Mouse (Mus musculus) kidney, adult 2 months (tissue): ENCODE measurements around the gene Dqx1. TPM values are rescaled to one million over a fixed set of nuclear protein-coding genes. Genes with fewer than 3 reads are reported as not detected.
A peak's percentile ranks its signal among the peaks of the same experiment; 100 is the strongest.

Experiments used
- DNase-seq: peaks from one replicate; pipeline ENCODE4 v3.0.0; 2021
- H3K27ac ChIP-seq: fragments of 200-500 bp; 2 replicates; pipeline ENCODE4 v1.5.1; 2012; ENCODE audit warnings: low read depth, low read length, control low read depth, inconsistent platforms; ENCODE audit not compliant: insufficient read depth
- H3K27me3 ChIP-seq: fragments of 200-500 bp; replicated peaks from 2 replicates; pipeline ENCODE4 v1.6.1; 2012; ENCODE audit warnings: mild to moderate bottlenecking, moderate library complexity, low read length, inconsistent platforms; ENCODE audit not compliant: control insufficient read depth, insufficient read depth
- H3K36me3 ChIP-seq: fragments of 200-500 bp; 2 replicates; pipeline ENCODE4 v1.6.1; 2012; ENCODE audit warnings: mild to moderate bottlenecking, moderate library complexity, low read length, inconsistent platforms; ENCODE audit not compliant: control insufficient read depth, insufficient read depth
- H3K4me1 ChIP-seq: fragments of 200-500 bp; 2 replicates; pipeline ENCODE4 v1.6.1; 2011; ENCODE audit warnings: low read length; ENCODE audit not compliant: control insufficient read depth, insufficient read depth
- H3K4me3 ChIP-seq: fragments of 200-500 bp; 2 replicates; pipeline ENCODE4 v1.5.1; 2011; ENCODE audit warnings: mild to moderate bottlenecking, low read depth, low read length, control low read depth; ENCODE audit not compliant: insufficient read depth
- CTCF ChIP-seq: fragments of 200-500 bp; conservative IDR thresholded peaks from 2 replicates; pipeline ENCODE4 v1.5.1; 2011; ENCODE audit warnings: low read depth, mild to moderate bottlenecking, control low read depth, low read length, moderate library complexity, mixed read lengths; ENCODE audit not compliant: insufficient read depth, insufficient read length
- POLR2A ChIP-seq: fragments of 200-500 bp; IDR thresholded peaks from one replicate; pipeline ENCODE4 v1.6.1; 2011; ENCODE audit warnings: low read depth, low read length, control low read depth
- WGBS: fragments of 180-500 bp; shearing (Covaris S2); methylation state at CpG from one replicate; pipeline ENCODE4 v1.1.7; 2018; 5-methylcytosine and 5-hydroxymethylcytosine counted together
- polyA plus RNA-seq: library from polyadenylated mRNA; depleted of rRNA; stranded (reverse); fragments of >200 nt; gene quantifications from 2 replicates; pipeline ENCODE4 v1.2.3, GENCODE M21; 2012

The Dqx1 gene
- polyA plus RNA-seq, 1 experiment: 8.8 TPM

DNA sequence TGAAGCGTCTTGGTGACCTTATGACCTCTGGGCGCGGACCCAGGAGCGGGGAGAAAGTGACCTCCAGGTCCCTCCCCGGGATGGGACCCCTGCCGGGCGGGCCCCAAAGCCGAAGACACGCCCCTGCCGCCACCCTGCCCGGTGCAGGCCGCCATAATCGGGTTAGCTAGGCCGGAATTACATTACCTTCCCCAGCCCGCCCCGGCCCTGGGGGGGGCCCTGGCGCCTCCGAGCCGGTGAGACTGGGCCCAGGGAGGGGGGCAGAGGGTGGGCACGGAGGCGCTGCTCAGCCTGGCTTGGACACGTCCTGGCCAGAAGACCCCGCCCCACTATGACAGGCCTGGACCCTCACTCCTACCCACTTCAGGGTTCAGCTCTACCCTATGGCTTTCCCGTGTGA is 13.6 kb downstream of the Dqx1 start:
- no peaks in the 10 kb centered on the region for H3K4me1 ChIP-seq
- WGBS: 6% methylated on average over 24 of the region's 24 CpGs
- no peak for DNase-seq
- H3K36me3 ChIP-seq: no peaks in the 10 kb centered on the region
- H3K27ac ChIP-seq: no peak overlapping the region
- no peak for TF ChIP-seq CTCF
- peaks cover 23% of the 10 kb centered on the region for H3K27me3 ChIP-seq
- no peak overlapping the region for H3K4me3 ChIP-seq

DNA sequence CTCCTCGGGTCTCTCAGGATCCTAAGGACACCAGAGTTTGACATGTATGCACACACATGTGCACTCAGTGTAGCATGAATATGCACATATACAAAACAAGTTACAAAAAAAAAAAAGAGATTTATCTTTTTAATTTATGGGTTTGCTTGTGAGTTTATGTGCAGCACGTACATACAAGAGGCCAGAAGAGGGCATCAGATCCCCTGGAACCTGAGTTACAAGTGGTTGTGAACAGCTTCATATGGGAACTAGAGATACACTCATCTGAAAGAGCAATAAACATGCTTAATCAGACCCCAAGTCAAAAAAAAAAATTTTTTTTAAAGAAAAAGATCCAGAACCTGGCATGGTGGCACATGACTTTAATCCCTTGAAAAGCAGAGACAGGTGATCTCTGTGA is 17.3 kb downstream of the Dqx1 start:
- H3K36me3 ChIP-seq: no peaks in the 10 kb centered on the region
- H3K27ac ChIP-seq: no peak overlapping the region
- DNase-seq: peak; percentile 42
- TF ChIP-seq CTCF: no peak
- TF ChIP-seq POLR2A: no peak
- H3K4me1 ChIP-seq: no peaks in the 10 kb centered on the region
- H3K4me3 ChIP-seq: no peak overlapping the region
- H3K27me3 ChIP-seq: peaks cover 12% of the 10 kb centered on the region
- WGBS: 22% methylated on average over 2 of the region's 2 CpGs

DNA sequence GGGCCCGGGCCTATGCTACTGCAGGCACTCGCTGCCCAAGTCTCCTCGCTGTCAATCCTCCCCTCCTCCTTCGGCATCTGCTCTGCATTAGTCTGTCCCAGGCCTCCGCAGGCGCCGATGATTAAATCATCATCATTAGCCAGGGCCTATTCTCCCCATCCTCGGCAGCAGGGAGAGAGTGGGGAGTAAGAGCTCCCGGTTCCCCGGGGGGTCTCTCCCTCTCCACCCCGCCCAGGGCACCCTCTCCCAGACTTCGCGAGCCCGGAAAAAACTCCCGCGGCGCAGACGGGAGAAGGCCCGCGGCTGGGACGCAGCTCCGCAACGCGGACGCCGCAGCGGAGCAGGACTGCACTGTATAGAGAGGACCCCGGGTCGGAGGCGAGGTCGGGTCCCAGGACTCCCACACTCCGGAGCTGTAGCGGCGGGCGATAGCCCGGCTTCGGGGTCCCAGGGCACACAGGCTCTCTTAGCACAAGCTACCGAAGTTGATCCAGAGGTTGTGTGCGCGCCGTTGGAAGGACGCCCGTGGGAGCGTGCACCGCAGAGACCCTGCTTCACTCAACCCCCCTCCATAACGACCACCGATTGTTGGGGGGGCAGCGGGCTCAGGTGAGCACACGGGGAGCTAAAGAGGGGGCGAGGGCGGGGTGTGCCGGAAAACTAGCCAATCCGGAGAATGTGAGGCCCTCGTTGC is 20.1 kb downstream of the Dqx1 start, which contains the start of gene Pcgf1:
Gene Pcgf1, plus strand, starts transcription at position 240 of the 694 bp plus-strand sequence.
- TF ChIP-seq CTCF: no peak
- no peak for TF ChIP-seq POLR2A
- Histone ChIP-seq H3K27ac (peak within 1 kb of the TSS; percentile 92), H3K4me1 (no peaks in the 10 kb centered on the region), H3K36me3 (no peaks in the 10 kb centered on the region), H3K27me3 (no peaks in the 10 kb centered on the region), H3K4me3 (peak within 1 kb of the TSS; percentile 56)
- DNase-seq: peak; percentile 50
- WGBS: under 1% methylated on average over 54 of the region's 54 CpGs

DNA sequence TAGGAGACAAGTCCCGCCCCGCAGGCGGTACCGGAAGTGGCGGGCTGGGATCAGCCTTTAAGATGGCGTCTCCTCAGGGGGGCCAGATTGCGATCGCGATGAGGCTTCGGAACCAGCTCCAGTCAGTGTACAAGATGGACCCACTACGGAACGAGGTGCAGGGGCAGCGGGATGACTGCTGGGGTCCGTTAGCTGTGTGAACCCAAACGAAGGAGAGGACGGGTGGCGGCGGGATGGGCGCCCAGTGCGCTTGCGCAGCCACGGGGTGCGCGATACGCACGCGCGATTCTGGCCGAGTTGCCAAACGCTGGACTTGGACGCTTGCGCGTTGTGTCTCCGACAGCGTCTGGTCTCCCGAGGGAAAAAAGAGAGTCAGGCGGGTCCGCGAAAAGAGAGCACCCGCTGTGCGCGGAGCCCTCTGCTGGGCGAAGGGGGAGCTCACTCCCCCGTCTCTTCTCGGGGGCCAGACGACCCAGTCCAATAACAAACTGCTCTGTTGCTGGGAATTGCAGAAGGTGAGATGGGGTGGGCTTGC is 20.7 kb downstream of the Dqx1 start:
- TF ChIP-seq CTCF (peak; percentile 48; the same call in 1 of the 2 replicates), POLR2A (peak; percentile 32)
- H3K27me3 ChIP-seq: no peaks in the 10 kb centered on the region
- H3K4me1 ChIP-seq: no peaks in the 10 kb centered on the region
- peak overlapping the region; percentile 92 for H3K27ac ChIP-seq
- WGBS: under 1% methylated on average over 46 of the region's 46 CpGs
- peak; percentile 99 for DNase-seq
- no peaks in the 10 kb centered on the region for H3K36me3 ChIP-seq
- H3K4me3 ChIP-seq: peak overlapping the region; percentile 56

DNA sequence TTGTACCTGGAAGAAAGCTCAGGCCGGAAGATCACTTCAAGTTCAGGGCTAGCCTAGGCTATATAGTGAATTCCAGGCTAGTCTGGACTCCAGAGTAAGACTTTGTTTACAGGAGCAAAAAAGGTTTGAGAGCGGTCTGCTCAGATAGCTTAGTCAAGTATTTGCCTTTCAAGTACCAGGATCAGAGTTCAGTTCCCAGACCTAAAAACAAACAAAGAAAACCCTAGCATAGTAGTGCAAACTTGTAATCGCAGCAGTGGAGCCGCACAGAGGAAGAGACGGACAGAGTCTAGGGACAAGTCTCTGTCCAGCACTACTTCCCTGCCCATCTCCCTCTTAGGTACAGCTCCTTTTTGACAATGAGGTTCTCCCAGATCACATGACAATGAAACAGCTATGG is 22.6 kb downstream of the Dqx1 start:
- Histone ChIP-seq H3K4me1 (no peaks in the 10 kb centered on the region), H3K4me3 (no peak overlapping the region), H3K27me3 (no peaks in the 10 kb centered on the region), H3K27ac (no peak overlapping the region), H3K36me3 (no peaks in the 10 kb centered on the region)
- DNase-seq: no peak
- WGBS: 97% methylated on average over 5 of the region's 5 CpGs
- TF ChIP-seq POLR2A: no peak
- no peak for TF ChIP-seq CTCF

DNA sequence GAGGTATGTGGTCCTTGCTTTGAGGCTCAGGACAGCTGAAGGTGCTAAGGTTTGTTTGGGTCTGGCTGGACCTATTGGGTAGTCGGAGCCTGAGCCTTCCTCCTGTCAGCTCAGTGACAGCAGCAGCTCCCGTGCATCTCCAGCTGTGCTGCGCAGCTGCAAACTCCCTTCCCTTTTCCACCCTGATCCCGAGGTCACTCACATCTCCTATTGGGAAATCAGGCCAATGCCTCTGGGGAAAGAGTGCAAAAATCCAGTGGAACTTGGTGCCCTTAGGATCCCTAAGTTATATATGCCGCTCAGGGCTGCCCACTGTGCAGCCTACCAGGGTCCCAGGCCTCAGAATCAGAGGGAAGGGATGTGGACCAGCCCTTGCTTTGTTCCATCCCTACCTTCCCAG is 25.9 kb downstream of the Dqx1 start:
- TF ChIP-seq POLR2A: no peak
- no peak for TF ChIP-seq CTCF
- WGBS: 53% methylated on average over 5 of the region's 5 CpGs
- no peak overlapping the region for H3K27ac ChIP-seq
- no peak overlapping the region for H3K4me3 ChIP-seq
- H3K4me1 ChIP-seq: no peaks in the 10 kb centered on the region
- no peak for DNase-seq
- no peaks in the 10 kb centered on the region for H3K36me3 ChIP-seq
- H3K27me3 ChIP-seq: 0 out of 2 replicates have a peak, but pooled peaks cover 1% of the 10 kb centered on the region

DNA sequence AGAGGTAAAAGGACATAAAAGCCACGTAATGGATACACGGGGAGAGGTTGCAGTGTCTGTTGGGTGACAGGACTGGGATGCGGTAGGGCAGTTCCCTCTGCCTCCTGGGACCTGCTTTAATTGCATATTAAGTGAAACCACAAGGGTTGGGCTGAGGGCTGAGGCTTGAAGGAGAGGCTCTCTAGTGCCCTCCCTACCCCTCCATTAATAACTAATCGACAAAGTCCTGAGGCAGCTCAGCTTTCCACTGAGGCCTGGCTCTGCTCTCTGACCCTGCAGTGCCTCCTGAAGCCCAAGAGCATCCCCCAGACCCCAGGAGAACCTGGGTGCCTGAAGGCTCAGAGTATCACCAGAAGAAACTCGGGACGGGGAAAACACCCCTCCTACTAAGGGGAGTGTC is 26.8 kb downstream of the Dqx1 start:
- TF ChIP-seq CTCF (no peak), POLR2A (no peak)
- H3K27me3 ChIP-seq: 0 out of 2 replicates have a peak, but pooled peaks cover 1% of the 10 kb centered on the region
- DNase-seq: peak; percentile 39
- H3K36me3 ChIP-seq: no peaks in the 10 kb centered on the region
- no peak overlapping the region for H3K4me3 ChIP-seq
- H3K4me1 ChIP-seq: no peaks in the 10 kb centered on the region
- WGBS: 30% methylated on average over 6 of the region's 6 CpGs
- no peak overlapping the region for H3K27ac ChIP-seq
